Mouse (Mus musculus) hindbrain, embryonic 13.5 days (tissue): ENCODE data around the gene Gtf2a1. TPM values are rescaled to one million over a fixed set of nuclear protein-coding genes. Genes with fewer than 3 reads are reported as not detected.

ENCODE experiments used
- ATAC-seq: fragments of 200-750 bp; cut with Nextera tagmentation; 2 replicates; pipeline ENCODE4 v1.8.0; 2017; ENCODE audit warnings: moderate TSS enrichment; ENCODE audit not compliant: low FRiP score
- H3K27ac ChIP-seq: fragments of 300-500 bp; sonication (generic); 2 replicates; pipeline ENCODE4 v1.5.1; 2015; ENCODE audit warnings: inconsistent platforms, mild to moderate bottlenecking, moderate library complexity
- H3K27me3 ChIP-seq: fragments of 300-500 bp; sonication (generic); 2 replicates; pipeline ENCODE4 v1.6.1; 2015; ENCODE audit warnings: mild to moderate bottlenecking, inconsistent platforms
- H3K36me3 ChIP-seq: fragments of 300-500 bp; sonication (generic); 2 replicates; pipeline ENCODE4 v1.6.1; 2015; ENCODE audit warnings: mild to moderate bottlenecking, inconsistent platforms
- H3K4me1 ChIP-seq: fragments of 300-500 bp; sonication (generic); replicated peaks from 2 replicates; pipeline ENCODE4 v1.6.1; 2015; ENCODE audit warnings: inconsistent platforms
- H3K4me2 ChIP-seq: fragments of 300-500 bp; sonication (generic); 2 replicates; pipeline ENCODE4 v1.6.1; 2015; ENCODE audit warnings: inconsistent platforms, mild to moderate bottlenecking, moderate library complexity
- H3K4me3 ChIP-seq: fragments of 300-500 bp; sonication (generic); 2 replicates; pipeline ENCODE4 v1.5.1; 2015; ENCODE audit warnings: mild to moderate bottlenecking, inconsistent platforms
- H3K9ac ChIP-seq: fragments of 300-500 bp; sonication (generic); 2 replicates; pipeline ENCODE4 v1.6.1; 2015; ENCODE audit warnings: mild to moderate bottlenecking, inconsistent platforms
- H3K9me3 ChIP-seq: fragments of 300-500 bp; sonication (generic); 2 replicates; pipeline ENCODE4 v1.6.1; 2016; ENCODE audit warnings: inconsistent platforms
- WGBS: fragments of 180-500 bp; shearing (Covaris S2); methylation state at CpG from one replicate; pipeline ENCODE4 v1.1.7; 2015; 5-methylcytosine and 5-hydroxymethylcytosine counted together
- polyA plus RNA-seq: library from polyadenylated mRNA; unstranded; fragments of >200 nt; fragmentation: Nextera tagmentation; extraction: Ambion mirVana; gene quantifications from 2 replicates; pipeline ENCODE4 v1.2.1, GENCODE M21; 2015

The Gtf2a1 gene
- polyA plus RNA-seq: 74.1 and 77.0 TPM in 2 replicates

DNA sequence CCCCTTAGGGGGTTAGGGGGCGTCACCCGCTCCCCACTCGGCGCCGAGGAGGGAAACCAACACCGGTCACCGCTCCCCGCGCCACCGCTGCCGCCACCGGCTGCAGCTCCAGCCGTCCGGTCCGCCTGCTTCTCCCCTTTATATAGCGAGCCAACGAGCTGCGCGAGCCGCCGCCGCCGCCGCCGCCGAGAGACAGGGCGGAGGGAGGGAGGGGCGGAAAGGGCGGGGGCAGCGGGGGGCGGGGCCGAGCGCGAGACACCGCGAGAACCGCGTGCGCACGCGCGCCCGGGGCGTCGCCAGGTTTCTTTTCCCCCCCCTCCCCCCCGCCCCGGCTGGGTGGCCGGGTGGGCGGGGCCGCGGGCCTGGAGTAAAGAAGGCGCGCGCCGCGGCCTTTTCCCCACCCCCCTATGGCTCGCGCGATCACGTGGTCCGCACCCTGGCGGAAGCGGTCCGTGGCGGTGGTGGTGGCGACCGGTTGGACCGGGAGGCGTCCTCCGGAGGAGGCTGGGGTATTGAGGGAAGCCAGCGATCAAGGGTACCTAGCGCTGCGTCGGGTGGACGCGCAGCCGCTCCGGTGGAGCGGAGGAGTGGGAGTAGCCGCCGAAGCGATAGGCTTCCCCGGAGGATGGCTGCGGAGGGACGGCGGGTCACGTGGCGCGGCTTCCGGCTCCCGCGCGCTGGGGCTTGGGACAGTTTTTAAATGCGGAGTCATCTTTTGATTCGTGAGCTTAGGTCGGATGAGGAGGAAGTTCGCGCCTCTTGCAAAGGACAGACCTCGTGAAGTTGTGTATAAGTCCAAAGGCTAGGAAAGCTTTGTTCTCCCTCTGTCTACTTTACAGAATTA is at the start of gene Gtf2a1:
Gene Gtf2a1, minus strand, starts transcription at position 641 of the 844 bp plus-strand sequence.
- WGBS: 0% methylated on average over 64 of the region's 99 CpGs
- H3K27me3 ChIP-seq: no peaks in the 10 kb centered on the region
- no peaks in the 10 kb centered on the region for H3K9me3 ChIP-seq
- peak; percentile 88 for ATAC-seq
- H3K4me2 ChIP-seq: peak within 1 kb of the TSS; percentile 67
- peaks cover 7% of the 10 kb centered on the region for H3K36me3 ChIP-seq
- peak within 1 kb of the TSS; percentile 100 for H3K9ac ChIP-seq
- peaks cover 25% of the 10 kb centered on the region for H3K4me1 ChIP-seq
- peak within 1 kb of the TSS; percentile 89 for H3K4me3 ChIP-seq
- peak within 1 kb of the TSS; percentile 100 for H3K27ac ChIP-seq

DNA sequence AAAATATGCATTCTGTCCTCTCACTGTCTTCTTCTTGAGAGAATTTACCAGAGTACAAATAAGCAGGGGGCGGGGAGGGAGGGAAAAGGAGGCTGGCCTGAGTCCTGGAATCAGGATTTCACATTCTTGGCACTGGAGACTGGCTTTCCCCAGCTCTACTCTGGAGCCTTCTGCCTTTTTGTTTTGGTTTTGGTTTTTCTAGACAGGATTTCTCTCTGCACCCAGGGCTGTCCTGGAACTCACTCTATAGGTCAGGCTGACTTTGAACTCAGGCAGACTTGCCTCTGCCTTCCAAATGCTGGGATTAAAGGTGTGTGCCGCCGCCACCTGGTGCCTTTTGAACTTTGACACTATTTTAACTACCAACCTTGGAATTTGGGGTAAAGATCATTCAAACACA is 48.1 kb upstream of the Gtf2a1 start:
- no peak for ATAC-seq
- 83% methylated on average over 3 of the region's 3 CpGs for WGBS
- H3K4me1 ChIP-seq: peaks cover 20% of the 10 kb centered on the region
- H3K27ac ChIP-seq: no peak overlapping the region
- no peak overlapping the region for H3K4me2 ChIP-seq
- H3K27me3 ChIP-seq: no peaks in the 10 kb centered on the region
- H3K36me3 ChIP-seq: peaks cover 2% of the 10 kb centered on the region; the same call in 1 of the 2 replicates
- no peak overlapping the region for H3K4me3 ChIP-seq
- H3K9ac ChIP-seq: no peak overlapping the region
- no peaks in the 10 kb centered on the region for H3K9me3 ChIP-seq

GRCm38 (mm10) chr12:91637136-91637909 is 47.0 kb upstream of the Gtf2a1 start:
- Histone ChIP-seq H3K27ac (no peak overlapping the region), H3K9ac (no peak overlapping the region), H3K4me1 (peaks cover 14% of the 10 kb centered on the region), H3K4me3 (no peak overlapping the region), H3K27me3 (no peaks in the 10 kb centered on the region), H3K9me3 (no peaks in the 10 kb centered on the region), H3K36me3 (peaks cover 3% of the 10 kb centered on the region; the same call in 1 of the 2 replicates), H3K4me2 (no peak overlapping the region)
- 72% methylated on average over 12 of the region's 12 CpGs for WGBS
- no peak for ATAC-seq

- Histone ChIP-seq H3K9ac (no peak overlapping the region), H3K36me3 (no peaks in the 10 kb centered on the region), H3K4me1 (no peaks in the 10 kb centered on the region), H3K4me2 (no peak overlapping the region), H3K27ac (no peak overlapping the region), H3K4me3 (no peak overlapping the region), H3K9me3 (no peaks in the 10 kb centered on the region), H3K27me3 (no peaks in the 10 kb centered on the region)
- WGBS: 89% methylated on average over 5 of the region's 5 CpGs
- no peak for ATAC-seq
These were observed 36.2 kb upstream of the Gtf2a1 start for GRCm38 (mm10) chr12:91626482-91626881.

DNA sequence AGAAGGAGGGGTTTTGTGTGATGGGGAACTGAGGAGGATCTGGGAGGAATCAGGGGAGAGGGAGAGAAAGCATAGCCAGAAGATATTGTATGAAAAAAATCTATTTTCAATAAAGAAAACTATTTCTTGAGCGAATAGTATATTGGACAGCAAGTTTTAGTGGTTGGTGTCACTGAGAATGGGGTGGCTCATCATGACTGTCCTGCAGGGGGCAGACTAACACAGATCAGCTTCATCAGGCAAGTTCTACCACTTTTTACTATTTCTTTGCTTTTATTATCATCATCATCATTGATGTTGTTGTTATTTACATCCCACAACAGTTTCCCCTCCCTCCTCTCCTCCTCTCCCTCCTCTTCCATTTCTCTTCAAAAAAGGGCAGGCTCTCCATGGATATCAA is 34.7 kb upstream of the Gtf2a1 start:
- Histone ChIP-seq H3K4me1 (no peaks in the 10 kb centered on the region), H3K9ac (no peak overlapping the region), H3K9me3 (no peaks in the 10 kb centered on the region), H3K36me3 (no peaks in the 10 kb centered on the region), H3K4me2 (no peak overlapping the region), H3K4me3 (no peak overlapping the region), H3K27me3 (no peaks in the 10 kb centered on the region), H3K27ac (no peak overlapping the region)
- 88% methylated on average over 1 of the region's 1 CpGs for WGBS
- no peak for ATAC-seq

DNA sequence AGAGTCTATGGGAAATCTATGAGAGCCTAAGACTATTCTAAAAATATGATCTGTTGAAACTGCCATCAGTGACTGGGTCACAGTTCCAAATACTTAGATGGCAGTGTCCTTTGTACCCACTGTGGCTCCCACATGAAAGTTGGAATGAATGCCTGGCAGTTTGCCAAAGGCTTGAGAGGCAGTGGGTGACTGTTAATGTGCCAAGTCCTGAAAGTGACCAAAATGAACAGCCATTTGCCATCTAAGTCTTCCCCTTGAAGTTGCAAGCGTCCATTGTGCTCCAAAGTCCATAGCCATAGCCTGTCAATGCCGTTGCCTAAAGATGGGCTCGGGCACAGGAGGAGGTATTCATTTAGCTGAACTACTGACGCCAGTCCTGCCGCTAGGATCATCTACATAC is 19.1 kb upstream of the Gtf2a1 start:
- H3K4me3 ChIP-seq: no peak overlapping the region
- no peaks in the 10 kb centered on the region for H3K4me1 ChIP-seq
- no peak overlapping the region for H3K9ac ChIP-seq
- peaks cover 6% of the 10 kb centered on the region; the same call in 1 of the 2 replicates for H3K9me3 ChIP-seq
- WGBS: 74% methylated on average over 5 of the region's 5 CpGs
- ATAC-seq: no peak
- no peak overlapping the region for H3K4me2 ChIP-seq
- no peaks in the 10 kb centered on the region for H3K27me3 ChIP-seq
- H3K27ac ChIP-seq: no peak overlapping the region
- H3K36me3 ChIP-seq: no peaks in the 10 kb centered on the region

DNA sequence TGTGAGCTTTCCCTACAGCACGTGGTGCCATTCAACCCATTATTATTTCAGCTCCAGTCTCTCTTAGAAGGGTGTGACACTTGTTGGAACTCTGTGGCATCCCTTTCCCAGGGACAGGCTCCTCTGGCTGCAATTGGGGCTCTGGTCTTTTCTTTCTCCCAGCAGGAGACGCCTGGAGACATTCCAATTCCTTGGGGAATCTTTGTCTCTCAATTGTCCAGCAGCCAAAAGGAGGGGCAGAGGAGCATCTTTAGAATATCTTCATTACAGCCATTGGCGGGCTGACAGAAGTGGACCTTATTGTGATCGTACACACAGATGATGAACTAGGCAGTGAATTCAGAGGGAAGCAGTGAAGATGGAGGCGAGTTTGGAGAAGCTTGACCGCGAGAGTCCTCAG is 17.4 kb upstream of the Gtf2a1 start:
- ATAC-seq: no peak
- H3K9me3 ChIP-seq: peaks cover 6% of the 10 kb centered on the region; the same call in 1 of the 2 replicates
- 22% methylated on average over 7 of the region's 7 CpGs for WGBS
- H3K9ac ChIP-seq: no peak overlapping the region
- H3K36me3 ChIP-seq: no peaks in the 10 kb centered on the region
- no peak overlapping the region for H3K4me2 ChIP-seq
- no peak overlapping the region for H3K27ac ChIP-seq
- no peak overlapping the region for H3K4me3 ChIP-seq
- H3K27me3 ChIP-seq: no peaks in the 10 kb centered on the region
- no peaks in the 10 kb centered on the region for H3K4me1 ChIP-seq

- Histone ChIP-seq H3K4me1 (no peaks in the 10 kb centered on the region), H3K36me3 (no peaks in the 10 kb centered on the region), H3K9me3 (peaks cover 6% of the 10 kb centered on the region; the same call in 1 of the 2 replicates), H3K9ac (no peak overlapping the region), H3K4me2 (no peak overlapping the region), H3K27ac (no peak overlapping the region), H3K4me3 (no peak overlapping the region), H3K27me3 (no peaks in the 10 kb centered on the region)
- 86% methylated on average over 13 of the region's 13 CpGs for WGBS
- no peak for ATAC-seq
These were observed 16.4 kb upstream of the Gtf2a1 start for GRCm38 (mm10) chr12:91606651-91607050.

GRCm38 (mm10) chr12:91604600-91604999 is 14.3 kb upstream of the Gtf2a1 start:
- no peaks in the 10 kb centered on the region for H3K4me1 ChIP-seq
- H3K36me3 ChIP-seq: no peaks in the 10 kb centered on the region
- ATAC-seq: no peak
- H3K4me3 ChIP-seq: no peak overlapping the region
- no peak overlapping the region for H3K9ac ChIP-seq
- no peak overlapping the region for H3K4me2 ChIP-seq
- no peaks in the 10 kb centered on the region for H3K27me3 ChIP-seq
- H3K9me3 ChIP-seq: peaks cover 6% of the 10 kb centered on the region; the same call in 1 of the 2 replicates
- H3K27ac ChIP-seq: no peak overlapping the region
- WGBS: 72% methylated on average over 6 of the region's 6 CpGs

DNA sequence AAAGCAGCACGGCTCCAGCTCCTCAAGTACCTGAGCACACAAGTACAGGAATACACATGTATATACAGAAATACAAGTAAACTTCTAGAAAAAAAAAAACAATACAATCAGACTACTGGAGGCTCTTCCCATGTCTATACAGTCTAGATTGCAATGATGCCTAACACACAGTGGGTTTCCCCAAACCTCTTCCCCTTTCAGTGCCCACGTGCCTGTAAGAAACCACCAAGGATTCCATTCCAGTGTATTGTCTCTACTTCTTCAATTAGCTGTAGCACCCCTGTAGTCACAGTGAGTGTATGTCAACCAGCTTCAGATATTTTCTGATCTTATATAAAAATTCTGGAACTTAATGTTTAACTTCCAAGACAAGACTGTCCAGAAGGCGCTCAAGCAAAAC is 1.8 kb upstream of the Gtf2a1 start:
- Histone ChIP-seq H3K9ac (no peak overlapping the region), H3K4me3 (no peak overlapping the region), H3K27ac (no peak overlapping the region), H3K36me3 (no peaks in the 10 kb centered on the region), H3K4me1 (peaks cover 16% of the 10 kb centered on the region), H3K27me3 (no peaks in the 10 kb centered on the region), H3K4me2 (no peak overlapping the region), H3K9me3 (no peaks in the 10 kb centered on the region)
- over 99% methylated on average over 3 of the region's 3 CpGs for WGBS
- ATAC-seq: no peak

DNA sequence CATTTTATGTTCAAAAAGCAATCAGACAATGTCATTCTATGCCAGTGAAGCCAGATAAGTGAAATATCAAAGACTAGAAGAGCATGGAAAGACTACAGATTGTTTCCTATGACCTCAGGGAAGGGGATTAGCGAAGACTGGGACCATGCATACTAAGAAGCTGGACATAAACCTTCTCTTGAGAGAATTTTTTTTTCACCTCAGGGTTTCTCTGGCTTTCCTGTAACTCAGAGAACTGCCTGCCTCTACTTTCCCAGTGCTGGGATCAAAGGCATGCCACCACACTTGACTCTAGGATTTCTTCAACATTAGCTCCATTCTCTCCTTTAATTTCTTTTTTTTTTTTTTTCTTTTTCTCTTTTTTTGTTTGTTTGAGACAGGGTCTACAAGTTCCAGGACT is 904 bp upstream of the Gtf2a1 start:
- Histone ChIP-seq H3K27ac (no peak overlapping the region), H3K4me3 (peak overlapping the region; percentile 89; the same call in 1 of the 2 replicates), H3K9ac (peak overlapping the region; percentile 86), H3K4me2 (peak overlapping the region; percentile 66), H3K36me3 (no peaks in the 10 kb centered on the region), H3K9me3 (no peaks in the 10 kb centered on the region), H3K27me3 (no peaks in the 10 kb centered on the region), H3K4me1 (peaks cover 20% of the 10 kb centered on the region)
- ATAC-seq: no peak
- 83% methylated on average over 1 of the region's 1 CpGs for WGBS

- Histone ChIP-seq H3K9ac (peak overlapping the region; percentile 86), H3K27me3 (no peaks in the 10 kb centered on the region), H3K27ac (peak overlapping the region; percentile 100), H3K4me3 (peak overlapping the region; percentile 89), H3K9me3 (no peaks in the 10 kb centered on the region), H3K4me1 (peaks cover 23% of the 10 kb centered on the region), H3K36me3 (peaks cover 3% of the 10 kb centered on the region), H3K4me2 (peak overlapping the region; percentile 66)
- no peak for ATAC-seq
- WGBS: 27% methylated on average over 6 of the region's 6 CpGs
These were observed 429 bp upstream of the Gtf2a1 start for GRCm38 (mm10) chr12:91590716-91591115.
